Mouse (Mus musculus): ENCODE measurements at regions not wholly inside any gene's neighbourhood (a gene's known extent, or its start where the extent isn't known, plus 50 kb on each side); places are given as distances from the start of the nearest gene placed in this dataset.

DNA sequence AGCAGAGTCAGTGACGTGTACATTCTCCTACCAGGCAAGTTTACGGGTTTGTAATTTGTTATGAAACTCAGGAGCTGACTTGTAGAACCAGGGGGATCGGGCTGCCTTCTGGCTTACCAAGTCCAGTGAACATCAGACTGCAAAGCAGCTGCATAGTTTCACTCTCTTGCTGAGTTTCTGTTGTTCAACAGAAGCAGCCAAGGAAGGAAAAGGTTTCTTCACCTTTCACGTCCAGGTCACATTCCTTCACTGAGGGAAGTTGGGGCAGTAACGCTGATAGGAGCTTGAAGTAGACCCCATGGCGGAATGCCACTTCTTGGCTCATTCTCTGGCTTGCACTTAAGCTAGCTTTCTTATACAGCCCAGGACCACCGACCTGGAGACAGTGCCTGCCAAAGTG, 77.3 kb upstream of the Spred1 start:
- 60% methylated on average over 7 of the region's 7 CpGs for WGBS (ENCODE audit: insufficient replicate concordance)
- no peaks in the 10 kb centered on the region for H3K36me3 ChIP-seq
- no peak overlapping the region for H3K9ac ChIP-seq
- no peak for ATAC-seq
- no peak overlapping the region for H3K27ac ChIP-seq
- H3K4me2 ChIP-seq, result no peak overlapping the region
- no peaks in the 10 kb centered on the region for H3K4me1 ChIP-seq
- H3K27me3 ChIP-seq (replicated peaks), result no peaks in the 10 kb centered on the region
- no peaks in the 10 kb centered on the region for H3K9me3 ChIP-seq (replicated peaks)
- H3K4me3 ChIP-seq, result no peak overlapping the region

DNA sequence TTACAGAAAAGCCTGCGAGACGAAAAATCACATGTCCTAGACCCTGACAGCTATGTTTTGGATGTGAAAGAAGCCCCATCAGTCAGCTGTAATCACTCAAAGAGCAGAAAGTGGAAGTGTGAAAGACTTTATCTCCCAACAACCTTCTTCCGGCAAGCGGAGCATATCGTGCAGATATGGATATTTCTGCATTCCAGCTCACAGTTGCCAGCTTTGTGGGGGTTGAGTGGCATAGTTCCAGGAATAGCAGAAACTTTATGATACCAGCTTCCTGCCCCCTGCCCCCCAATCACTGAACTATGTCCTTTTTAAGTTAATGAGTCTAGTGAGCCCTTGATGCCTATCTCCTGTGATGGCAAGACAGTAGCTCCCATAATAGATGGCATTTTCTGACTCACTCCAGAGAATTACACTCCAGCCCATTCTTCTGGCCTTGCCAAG, 72.9 kb upstream of the Spred1 start:
- Histone ChIP-seq H3K4me3 (no peak overlapping the region), H3K4me2 (no peak overlapping the region), H3K27me3 (replicated peaks) (no peaks in the 10 kb centered on the region), H3K9ac (no peak overlapping the region), H3K36me3 (no peaks in the 10 kb centered on the region), H3K27ac (no peak overlapping the region), H3K4me1 (no peaks in the 10 kb centered on the region), H3K9me3 (replicated peaks) (no peaks in the 10 kb centered on the region)
- ATAC-seq, result no peak
- 25% methylated on average over 5 of the region's 5 CpGs for WGBS (ENCODE audit: insufficient replicate concordance)

DNA sequence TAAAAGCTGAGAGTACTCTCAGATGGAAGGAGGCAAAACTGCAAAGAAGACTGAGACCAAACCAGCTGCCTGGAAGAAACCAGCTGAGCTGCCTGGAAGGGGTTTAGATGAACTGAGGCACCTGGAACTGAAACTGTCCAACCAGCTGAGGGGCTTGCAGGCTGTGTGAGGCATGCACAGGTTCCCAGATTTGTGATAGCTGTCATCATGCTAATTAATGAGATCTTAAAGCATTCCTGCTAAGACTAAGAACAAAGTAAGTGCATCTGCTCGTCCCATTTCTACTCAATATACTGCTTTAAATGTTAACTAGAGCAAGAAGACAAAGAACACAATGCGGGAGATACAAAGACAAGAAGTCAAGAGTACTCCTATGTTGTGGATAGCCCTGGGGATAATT, 71.1 kb upstream of the Spred1 start:
- no peak for ATAC-seq
- 65% methylated on average over 2 of the region's 2 CpGs for WGBS (ENCODE audit: insufficient replicate concordance)
- no peak overlapping the region for H3K9ac ChIP-seq
- H3K36me3 ChIP-seq, result no peaks in the 10 kb centered on the region
- no peak overlapping the region for H3K4me2 ChIP-seq
- no peaks in the 10 kb centered on the region for H3K9me3 ChIP-seq (replicated peaks)
- H3K27me3 ChIP-seq (replicated peaks), result no peaks in the 10 kb centered on the region
- no peaks in the 10 kb centered on the region for H3K4me1 ChIP-seq
- no peak overlapping the region for H3K4me3 ChIP-seq
- no peak overlapping the region for H3K27ac ChIP-seq

DNA sequence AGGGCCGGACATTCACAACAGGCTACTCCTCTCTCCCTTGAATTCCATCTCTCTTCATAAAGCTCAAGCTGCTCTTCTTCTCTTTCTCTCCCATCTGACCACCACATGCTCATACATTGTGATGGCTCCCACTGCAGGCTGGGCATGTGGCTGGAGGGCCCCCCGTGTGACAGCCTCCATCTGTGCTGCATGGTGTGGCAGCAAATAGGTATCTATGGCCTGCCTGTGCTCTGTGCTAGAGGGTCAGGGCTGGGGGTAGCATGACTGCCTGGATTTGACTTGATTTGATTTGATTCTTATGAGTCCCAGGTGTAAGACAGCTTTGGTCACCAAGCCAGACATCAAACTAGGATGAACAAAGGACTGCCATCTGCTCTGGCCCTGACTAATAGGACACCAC, 57.0 kb upstream of the Spred1 start:
- Histone ChIP-seq H3K9ac (no peak overlapping the region), H3K4me2 (no peak overlapping the region), H3K4me3 (no peak overlapping the region), H3K27ac (no peak overlapping the region), H3K36me3 (no peaks in the 10 kb centered on the region), H3K27me3 (replicated peaks) (no peaks in the 10 kb centered on the region), H3K4me1 (no peaks in the 10 kb centered on the region), H3K9me3 (replicated peaks) (no peaks in the 10 kb centered on the region)
- 83% methylated on average over 2 of the region's 2 CpGs for WGBS (ENCODE audit: insufficient replicate concordance)
- ATAC-seq, result no peak

DNA sequence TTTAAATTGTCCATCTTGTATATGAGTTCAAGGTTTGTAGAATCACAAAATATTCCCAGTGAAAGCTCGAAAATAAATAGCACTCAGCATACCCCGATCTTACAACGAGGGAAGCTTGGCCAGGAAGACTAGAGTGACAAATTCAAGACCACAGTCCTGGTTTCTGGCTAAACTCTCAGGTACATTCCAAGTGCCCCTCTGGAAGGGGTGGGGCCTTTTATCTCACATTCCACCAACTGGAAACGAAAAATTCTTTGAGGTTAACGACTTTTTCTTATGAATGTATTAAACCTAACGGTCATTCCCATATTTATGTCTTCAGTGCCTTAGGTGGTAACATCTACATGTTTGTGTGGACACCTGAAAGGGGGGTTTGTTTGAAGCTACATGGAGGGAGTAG, 50.8 kb upstream of the Spred1 start:
- Histone ChIP-seq H3K27ac (no peak overlapping the region), H3K4me2 (no peak overlapping the region), H3K27me3 (replicated peaks) (no peaks in the 10 kb centered on the region), H3K4me1 (no peaks in the 10 kb centered on the region), H3K9me3 (replicated peaks) (no peaks in the 10 kb centered on the region), H3K4me3 (no peak overlapping the region), H3K36me3 (no peaks in the 10 kb centered on the region), H3K9ac (no peak overlapping the region)
- ATAC-seq, result no peak
- 60% methylated on average over 6 of the region's 6 CpGs for WGBS (ENCODE audit: insufficient replicate concordance)

DNA sequence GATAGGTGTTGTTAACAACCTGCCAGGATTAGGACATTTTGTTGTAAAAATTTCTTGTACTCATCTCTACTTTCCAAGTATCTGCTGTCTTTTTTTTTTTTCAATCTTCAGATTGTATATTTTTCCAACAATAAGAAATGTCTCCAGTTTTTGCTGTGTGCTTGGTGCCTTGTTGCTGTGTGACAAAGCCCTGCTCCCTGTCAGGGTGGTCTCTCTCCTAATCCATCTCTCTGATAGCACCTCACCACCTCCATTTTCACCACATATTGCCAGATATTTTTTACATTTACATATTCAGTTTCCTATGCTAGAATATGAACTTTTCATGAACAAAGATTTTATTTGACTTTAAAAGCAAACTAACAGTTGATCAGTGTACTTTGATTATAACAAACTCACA, 50.1 kb upstream of the Spred1 start:
- Histone ChIP-seq H3K4me3 (no peak overlapping the region), H3K27me3 (replicated peaks) (no peaks in the 10 kb centered on the region), H3K9me3 (replicated peaks) (no peaks in the 10 kb centered on the region), H3K4me2 (no peak overlapping the region), H3K27ac (no peak overlapping the region), H3K36me3 (no peaks in the 10 kb centered on the region), H3K9ac (no peak overlapping the region), H3K4me1 (no peaks in the 10 kb centered on the region)
- ATAC-seq, result no peak

All from liver, embryonic 12.5 days (tissue).